Comparison of ENCODE assay signal across 10 mouse cellular contexts in genomic region chr6:34155137-34155804, GRCm38 (mm10). TPM values are rescaled to one million over a fixed set of nuclear protein-coding genes. Genes with fewer than 3 reads are reported as not detected.
DNase-seq lines count a peak whose midpoint lies in the region; ATAC-seq and TF ChIP-seq lines count a peak whose summit lies in the region.
"Had no signal": no experiment of that assay in that cellular context is flagged by ENCODE, and none has a peak within 500 bp of the region (broad histone marks: within the 10 kb centered on the region; RNA-seq: fewer than 3 reads in every experiment).

No protein-coding gene starts in this region.

- H3K27ac ChIP-seq in lung, embryonic 14.5 days (ENCODE audit: low read depth), result peak overlapping the region; percentile 93
- peak overlapping the region; percentile 65 for H3K27ac ChIP-seq in embryonic facial prominence, embryonic 14.5 days (replicated peaks; ENCODE audit: low read depth, low read length)
- peak overlapping the region; percentile 43 for H3K27ac ChIP-seq in intestine, postnatal 0 days (ENCODE audit: low read depth, low read length)

- H3K4me3 ChIP-seq in lung, embryonic 14.5 days (ENCODE audit: low read depth, low read length), result no peak overlapping the region
- H3K4me3 ChIP-seq in embryonic facial prominence, embryonic 14.5 days (ENCODE audit: low read depth, low read length), result no peak overlapping the region
- H3K4me3 ChIP-seq in intestine, postnatal 0 days (ENCODE audit: low read depth, low read length), result no peak overlapping the region

- H3K36me3 ChIP-seq in lung, embryonic 14.5 days (ENCODE audit: insufficient read depth), result peaks cover 40% of the 10 kb centered on the region
- peaks cover 39% of the 10 kb centered on the region for H3K36me3 ChIP-seq in embryonic facial prominence, embryonic 14.5 days (ENCODE audit: control insufficient read depth, insufficient read depth, low read length)
- H3K36me3 ChIP-seq in intestine, postnatal 0 days (ENCODE audit: control insufficient read depth, insufficient read depth), result peaks cover 37% of the 10 kb centered on the region

- ATAC-seq in lung, embryonic 14.5 days (ENCODE audit: insufficient read depth), result no peak
- no peak for ATAC-seq in embryonic facial prominence, embryonic 14.5 days (ENCODE audit: low read depth)
- ATAC-seq in intestine, postnatal 0 days, result peak; percentile 76
- 0 out of 2 replicates have a peak, but pooled peaks have one; percentile 16 for ATAC-seq in megakaryocyte, adult 5-6 weeks (ENCODE audit: poor library complexity, severe bottlenecking)
- ATAC-seq: Patski had no signal

- peak overlapping the region; percentile 21; the same call in 1 of the 2 replicates for H3K4me2 ChIP-seq in lung, embryonic 14.5 days
- H3K4me2 ChIP-seq in embryonic facial prominence, embryonic 14.5 days (ENCODE audit: low read depth, low read length), result no peak overlapping the region
- peak overlapping the region; percentile 28; the same call in 1 of the 2 replicates for H3K4me2 ChIP-seq in intestine, postnatal 0 days (replicated peaks; ENCODE audit: low read depth)

- no peaks in the 10 kb centered on the region for H3K9me3 ChIP-seq in lung, embryonic 14.5 days (ENCODE audit: low read depth, low read length)
- H3K9me3 ChIP-seq in embryonic facial prominence, embryonic 14.5 days (ENCODE audit: control insufficient read depth, low read length), result no peaks in the 10 kb centered on the region
- H3K9me3 ChIP-seq in intestine, postnatal 0 days (ENCODE audit: control insufficient read depth), result no peaks in the 10 kb centered on the region

- H3K9ac ChIP-seq in lung, embryonic 14.5 days, result peak overlapping the region; percentile 21; the same call in 1 of the 2 replicates
- no peak overlapping the region for H3K9ac ChIP-seq in embryonic facial prominence, embryonic 14.5 days (ENCODE audit: low read depth, low read length)
- H3K9ac ChIP-seq in intestine, postnatal 0 days (ENCODE audit: low read depth, low read length), result no peak overlapping the region

- H3K4me1 ChIP-seq in lung, embryonic 14.5 days (ENCODE audit: insufficient read depth), result peaks cover 47% of the 10 kb centered on the region
- H3K4me1 ChIP-seq in embryonic facial prominence, embryonic 14.5 days (ENCODE audit: control insufficient read depth, insufficient read depth, low read length), result peaks cover 32% of the 10 kb centered on the region
- peaks cover 4% of the 10 kb centered on the region; the same call in 1 of the 2 replicates for H3K4me1 ChIP-seq in intestine, postnatal 0 days (replicated peaks; ENCODE audit: control insufficient read depth, insufficient read depth, low read length)

- no peak for TF ChIP-seq CTCF in lung, embryonic 14.5 days (IDR thresholded peaks at IDR 0.05; ENCODE audit: low read depth)
- no peak for TF ChIP-seq CTCF in intestine, postnatal 0 days (IDR thresholded peaks at IDR 0.05; ENCODE audit: low read depth)

- H3K27me3 ChIP-seq in lung, embryonic 14.5 days (ENCODE audit: insufficient read depth, low read length), result no peaks in the 10 kb centered on the region
- no peaks in the 10 kb centered on the region for H3K27me3 ChIP-seq in embryonic facial prominence, embryonic 14.5 days (replicated peaks; ENCODE audit: control insufficient read depth, insufficient read depth, low read length)
- H3K27me3 ChIP-seq in intestine, postnatal 0 days (replicated peaks; ENCODE audit: control insufficient read depth, insufficient read depth, low read length), result no peaks in the 10 kb centered on the region
- H3K27me3 ChIP-seq: Patski had no signal

- WGBS in lung, embryonic 14.5 days, result 75% methylated on average over 15 of the region's 15 CpGs
- WGBS in embryonic facial prominence, embryonic 14.5 days, result 85% methylated on average over 15 of the region's 15 CpGs
- WGBS in intestine, postnatal 0 days, result 62% methylated on average over 15 of the region's 15 CpGs

- no peak for DNase-seq in lung, embryonic 14.5 days
- no peak for DNase-seq in lung, postnatal 14 days
- no peak for DNase-seq in embryonic facial prominence, embryonic 14.5 days (ENCODE audit: low spot score)
- no peak for DNase-seq in adrenal gland, postnatal 14 days
- no peak for DNase-seq in MN1 (ENCODE audit: low spot score)
- DNase-seq in lung, postnatal 10 days, result no peak
- DNase-seq: cerebellum, adult 11-12 months had no signal

RNA-seq across cellular contexts. Expression of gene Slc35b4, which starts 21.6 kb away (rescaled TPM):
- 71.2 and 74.2 TPM in 2 replicates for polyA plus RNA-seq in lung, embryonic 14.5 days (2014; fragmentation: Nextera tagmentation; extraction: Ambion mirVana)
- 54.1 and 56.6 TPM in 2 replicates for polyA plus RNA-seq in embryonic facial prominence, embryonic 14.5 days (2014; fragmentation: Nextera tagmentation; extraction: Ambion mirVana)
- polyA plus RNA-seq in intestine, postnatal 0 days (2015; fragmentation: Nextera tagmentation; extraction: Ambion mirVana), result 17.2 and 19.1 TPM in 2 replicates
- total RNA-seq in megakaryocyte, adult 5-6 weeks (2015), result 20.1 and 22.1 TPM in 2 replicates
- total RNA-seq in megakaryocyte, adult 5-6 weeks (2017), result 12.8 and 17.2 TPM in 2 replicates
- 24.1 and 24.5 TPM in 2 replicates for total RNA-seq in adrenal gland, postnatal 14 days (2021)

Comparison
In these comparisons a context has a peak if more than half of its experiments do, and no peak if none do; other contexts are left out.
1. ATAC-seq: peak in intestine, postnatal 0 days (single experiment) and megakaryocyte, adult 5-6 weeks (single experiment); none in lung, embryonic 14.5 days (single experiment) and embryonic facial prominence, embryonic 14.5 days (single experiment).
2. H3K27ac ChIP-seq: peak in every context shown above with its lines; median percentile 93 in lung, embryonic 14.5 days; 65 in embryonic facial prominence, embryonic 14.5 days; 43 in intestine, postnatal 0 days.